In genomic region chrX:21695220-21695619, GRCm38 (mm10) we compare ENCODE assay signal across 39 mouse cellular contexts. TPM values are rescaled to one million over a fixed set of nuclear protein-coding genes. Genes with fewer than 3 reads are reported as not detected.
"Had no signal": no experiment of that assay in that cellular context is flagged by ENCODE, and none has a peak within 500 bp of the region (broad histone marks: within the 10 kb centered on the region; RNA-seq: fewer than 3 reads in every experiment).

No protein-coding gene starts in this region.

- H3K4me2 ChIP-seq: embryonic facial prominence, embryonic 12.5 days; embryonic facial prominence, embryonic 13.5 days; embryonic facial prominence, embryonic 15.5 days; forebrain, embryonic 12.5 days; forebrain, embryonic 13.5 days; forebrain, embryonic 15.5 days had no signal

- H3K27me3 ChIP-seq: embryonic facial prominence, embryonic 12.5 days; embryonic facial prominence, embryonic 13.5 days; embryonic facial prominence, embryonic 15.5 days; forebrain, embryonic 12.5 days; forebrain, embryonic 13.5 days; forebrain, embryonic 15.5 days had no signal

- H3K4me1 ChIP-seq: embryonic facial prominence, embryonic 10.5 days; embryonic facial prominence, embryonic 12.5 days; embryonic facial prominence, embryonic 13.5 days; embryonic facial prominence, embryonic 15.5 days; forebrain, embryonic 10.5 days; forebrain, embryonic 12.5 days; forebrain, embryonic 13.5 days; forebrain, embryonic 15.5 days had no signal

- ATAC-seq: forebrain, embryonic 13.5 days; forebrain, embryonic 14.5 days; forebrain, embryonic 15.5 days; forebrain, embryonic 16.5 days; forebrain, postnatal 0 days had no signal

- H3K4me3 ChIP-seq: embryonic facial prominence, embryonic 10.5 days; embryonic facial prominence, embryonic 12.5 days; embryonic facial prominence, embryonic 13.5 days; embryonic facial prominence, embryonic 15.5 days; erythroblast, embryonic 14.5 days; forebrain, embryonic 10.5 days; forebrain, embryonic 12.5 days; forebrain, embryonic 13.5 days; forebrain, embryonic 15.5 days; gastrocnemius, adult 2 months; heart, adult 2 months had no signal

- DNase-seq: cerebellum, adult 8-10 months; cerebellum, adult 9-10 months; cerebellum, adult 9-11 months; cerebellum, postnatal 10 days; cerebellum, postnatal 14 days; cerebellum, postnatal 25 days; cerebellum, postnatal 36 days; embryo, embryonic 11 days; forebrain, postnatal 0 days; gastrocnemius, adult 2 months; gastrocnemius, postnatal 10 days; gastrocnemius, postnatal 14 days; gastrocnemius, postnatal 25 days; gastrocnemius, postnatal 36 days; heart, adult 11 months; heart, adult 18-20 months; heart, adult 2 months had no signal

- H3K9me3 ChIP-seq: embryonic facial prominence, embryonic 10.5 days; embryonic facial prominence, embryonic 12.5 days; embryonic facial prominence, embryonic 13.5 days; embryonic facial prominence, embryonic 15.5 days; forebrain, embryonic 10.5 days; forebrain, embryonic 12.5 days; forebrain, embryonic 13.5 days; forebrain, embryonic 15.5 days had no signal

- H3K36me3 ChIP-seq: embryonic facial prominence, embryonic 10.5 days; embryonic facial prominence, embryonic 12.5 days; embryonic facial prominence, embryonic 13.5 days; embryonic facial prominence, embryonic 15.5 days; forebrain, embryonic 10.5 days; forebrain, embryonic 12.5 days; forebrain, embryonic 15.5 days had no signal

- H3K27ac ChIP-seq: embryonic facial prominence, embryonic 10.5 days; embryonic facial prominence, embryonic 12.5 days; embryonic facial prominence, embryonic 13.5 days; embryonic facial prominence, embryonic 15.5 days; forebrain, embryonic 10.5 days; forebrain, embryonic 12.5 days; forebrain, embryonic 13.5 days; forebrain, embryonic 15.5 days; gastrocnemius, adult 2 months; heart, adult 2 months had no signal

- H3K9ac ChIP-seq: embryonic facial prominence, embryonic 12.5 days; embryonic facial prominence, embryonic 13.5 days; embryonic facial prominence, embryonic 15.5 days; forebrain, embryonic 12.5 days; forebrain, embryonic 13.5 days; forebrain, embryonic 15.5 days; forebrain, postnatal 0 days had no signal

RNA-seq across cellular contexts. Expression of gene Slc6a14, which starts 19.5 kb away (rescaled TPM):
- total RNA-seq: common myeloid progenitor, adult 5-6 weeks; forebrain, postnatal 0 days; gastrocnemius, adult 18-20 months; gastrocnemius, adult 2 months; gastrocnemius, adult 8-10 months; gastrocnemius, postnatal 10 days; gastrocnemius, postnatal 14 days; gastrocnemius, postnatal 25 days; gastrocnemius, postnatal 36 days; gastrocnemius, postnatal 4 days; granulocyte monocyte progenitor cell, adult 5-6 weeks had no signal
- polyA plus RNA-seq: erythroblast, embryonic 14.5 days; forebrain, embryonic 11.5 days; forebrain, embryonic 13.5 days; forebrain, embryonic 14.5 days; forebrain, embryonic 15.5 days; forebrain, embryonic 16.5 days; forebrain, postnatal 0 days; gonadal fat pad, adult 2 months had no signal

RNA-seq across cellular contexts. Expression of gene Gm28269, which starts 49.7 kb away (rescaled TPM):
- total RNA-seq: common myeloid progenitor, adult 5-6 weeks; forebrain, postnatal 0 days; gastrocnemius, adult 18-20 months; gastrocnemius, adult 2 months; gastrocnemius, adult 8-10 months; gastrocnemius, postnatal 10 days; gastrocnemius, postnatal 14 days; gastrocnemius, postnatal 25 days; gastrocnemius, postnatal 36 days; gastrocnemius, postnatal 4 days; granulocyte monocyte progenitor cell, adult 5-6 weeks; heart, adult 18-20 months; heart, adult 2 months had no signal
- polyA plus RNA-seq: cortical plate, adult 2 months; embryonic facial prominence, embryonic 10.5 days; embryonic facial prominence, embryonic 11.5 days; embryonic facial prominence, embryonic 12.5 days; embryonic facial prominence, embryonic 13.5 days; embryonic facial prominence, embryonic 14.5 days; embryonic facial prominence, embryonic 15.5 days; erythroblast, embryonic 14.5 days; forebrain, embryonic 10.5 days; forebrain, embryonic 11.5 days; forebrain, embryonic 12.5 days; forebrain, embryonic 13.5 days; forebrain, embryonic 14.5 days; forebrain, embryonic 15.5 days; forebrain, embryonic 16.5 days; forebrain, postnatal 0 days; frontal cortex, adult 2 months; gonadal fat pad, adult 2 months; heart, adult 2 months had no signal
